Mouse (Mus musculus): Measurements from ENCODE around the gene Pde9a. TPM values are rescaled to one million over a fixed set of nuclear protein-coding genes. Genes with fewer than 3 reads are reported as not detected.

Pde9a gene
- total RNA-seq, 2 experiments from 2014 or later = 24.4 to 27.2 TPM

DNA sequence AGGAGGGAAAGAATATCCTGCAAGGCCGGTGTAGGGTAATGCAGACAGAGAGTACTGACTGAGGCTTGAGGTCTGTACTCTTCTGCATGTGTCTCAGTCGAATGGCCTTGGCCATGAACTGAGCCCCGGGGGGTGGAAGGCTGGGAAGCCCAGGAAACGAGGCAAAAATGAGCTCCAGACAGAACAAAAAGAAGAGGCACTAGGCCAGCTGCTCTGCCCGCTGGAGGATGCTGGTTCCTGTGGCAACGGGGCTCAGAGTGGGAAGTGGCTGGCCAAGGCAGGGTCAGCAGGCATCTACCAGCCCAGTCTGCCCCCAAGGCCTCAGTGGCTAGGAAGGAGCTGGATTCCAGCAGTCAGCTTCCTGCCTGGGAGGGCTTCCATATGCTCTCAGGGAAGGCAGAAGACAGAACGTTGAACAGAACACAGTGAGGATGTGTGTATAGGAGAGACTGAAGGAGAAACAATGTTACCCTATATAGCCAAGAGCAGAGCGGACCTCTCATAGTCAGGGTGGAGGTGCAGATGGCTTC, 65.2 kb downstream of the Pde9a start:
- DNase-seq (ENCODE audit: low spot score in 2 of 2) = peak; percentile 53 to 58
- intact Hi-C loops (cut with DNase I) = loop anchor here (5.0 kb wide), 1 partner anchor 64 kb away; the partner anchor contains the start of gene Pde9a

DNA sequence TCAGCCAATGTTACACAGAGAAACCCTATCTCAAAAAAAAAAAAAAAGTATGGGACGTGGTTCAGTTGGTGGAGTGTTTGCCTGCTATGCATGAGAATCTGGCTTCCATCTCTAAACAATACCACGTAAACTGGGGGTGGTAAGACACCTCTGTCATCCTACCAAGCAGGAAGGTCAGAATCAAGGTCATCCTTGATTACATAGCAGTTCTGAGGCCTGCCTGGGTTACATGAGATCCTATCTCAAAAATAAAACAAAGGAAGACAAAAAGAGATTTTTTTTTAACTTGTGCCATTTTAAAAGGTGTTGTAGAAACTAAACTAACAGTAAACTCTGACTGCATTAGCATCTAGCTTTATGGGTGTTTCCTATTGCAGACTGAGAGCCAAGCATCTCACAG, 66.8 kb downstream of the Pde9a start:
- no peak for DNase-seq (ENCODE audit: low spot score in 2 of 2)
- intact Hi-C loops (cut with DNase I) = loop anchor here (5.0 kb wide), 1 partner anchor 66 kb away; the partner anchor contains the start of gene Pde9a

DNA sequence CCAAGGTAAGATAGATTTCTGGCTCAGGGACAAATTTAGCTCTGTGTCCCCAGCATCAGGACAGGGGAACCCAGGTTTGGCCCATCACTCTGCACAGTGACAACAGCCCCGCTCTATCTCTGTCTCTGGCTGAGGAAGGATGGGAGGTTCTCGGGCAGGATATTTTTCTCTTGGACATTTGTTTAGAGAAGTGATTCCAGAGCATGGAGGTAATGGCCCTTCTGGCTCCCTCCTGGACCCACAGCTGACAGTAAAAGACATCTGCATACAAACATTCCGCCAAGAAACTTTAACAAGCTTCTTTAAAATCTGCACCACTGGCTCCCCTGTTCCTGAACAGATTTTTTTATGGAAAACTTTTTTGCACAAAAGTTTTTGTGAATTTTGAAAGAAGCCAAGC, 67.5 kb downstream of the Pde9a start:
- intact Hi-C loops (cut with DNase I) = loop anchor here (5.0 kb wide), 1 partner anchor 66 kb away; the partner anchor contains the start of gene Pde9a
- DNase-seq (ENCODE audit: low spot score in 2 of 2) = no peak

DNA sequence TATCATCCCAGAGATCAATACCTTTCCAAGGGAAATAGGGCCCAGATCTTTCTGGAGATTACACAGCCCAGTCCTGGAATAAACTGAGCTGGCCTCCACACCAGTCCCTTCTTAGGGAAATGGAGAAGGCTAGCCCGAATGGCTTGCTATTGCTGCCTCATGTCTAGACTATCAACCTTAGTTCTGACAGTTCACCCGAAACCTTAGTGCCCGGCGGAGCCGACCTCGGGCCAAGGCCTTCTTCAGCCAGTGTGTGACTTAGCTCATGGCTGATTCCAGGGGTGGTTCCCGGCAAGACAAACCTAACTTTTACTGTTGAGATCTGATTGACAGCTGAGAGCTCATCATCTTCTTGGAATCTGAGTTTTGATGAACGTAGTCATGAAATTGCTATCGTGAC, 68.0 kb downstream of the Pde9a start:
- DNase-seq (ENCODE audit: low spot score in 2 of 2) = no peak
- intact Hi-C loops (cut with DNase I) = loop anchor here (5.0 kb wide), 1 partner anchor 67 kb away; the partner anchor contains the start of gene Pde9a

DNA sequence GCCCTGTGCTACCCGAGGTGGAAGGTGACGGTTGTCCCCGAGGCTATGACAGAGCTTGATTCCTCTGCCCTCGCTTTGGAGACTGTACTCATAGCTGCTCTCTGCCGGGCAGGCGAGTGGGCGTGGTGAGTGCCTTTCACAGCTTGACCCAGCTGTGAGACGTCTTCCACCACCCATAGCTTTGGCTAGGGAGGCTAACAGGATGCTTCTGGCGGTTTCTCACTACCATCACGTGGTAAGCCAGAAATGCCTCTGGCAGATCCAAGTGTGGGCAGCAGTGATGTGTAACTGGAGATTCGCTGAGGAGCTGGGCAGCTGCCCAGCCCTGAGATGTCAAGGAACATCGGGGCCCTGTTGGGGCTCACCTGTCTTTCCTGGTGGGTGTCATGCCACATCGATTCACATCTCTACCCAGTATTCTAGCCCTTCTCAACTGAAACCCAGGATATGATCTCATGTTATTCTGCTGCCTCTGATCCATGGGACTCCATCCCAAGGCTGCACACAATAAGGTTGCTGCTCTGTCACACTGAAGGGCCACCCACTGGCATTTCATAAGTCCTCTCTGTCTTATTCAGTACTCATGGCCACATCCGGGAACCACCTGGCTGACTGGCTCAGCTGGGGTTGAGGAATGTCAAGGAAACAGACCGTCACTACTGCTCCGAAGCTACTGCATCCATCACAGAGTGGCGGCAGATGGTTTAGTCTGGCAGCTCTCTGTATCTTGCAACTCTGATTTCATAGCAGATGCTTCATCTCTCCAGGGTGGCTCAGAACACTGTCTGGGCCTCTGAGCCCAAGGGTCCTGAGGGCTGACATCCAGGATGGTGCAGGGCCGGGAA, 70.9 kb downstream of the Pde9a start:
- peak; percentile 55 to 78 for DNase-seq (ENCODE audit: low spot score in 2 of 2)
- intact Hi-C loops (cut with DNase I) = no loop called here

DNA sequence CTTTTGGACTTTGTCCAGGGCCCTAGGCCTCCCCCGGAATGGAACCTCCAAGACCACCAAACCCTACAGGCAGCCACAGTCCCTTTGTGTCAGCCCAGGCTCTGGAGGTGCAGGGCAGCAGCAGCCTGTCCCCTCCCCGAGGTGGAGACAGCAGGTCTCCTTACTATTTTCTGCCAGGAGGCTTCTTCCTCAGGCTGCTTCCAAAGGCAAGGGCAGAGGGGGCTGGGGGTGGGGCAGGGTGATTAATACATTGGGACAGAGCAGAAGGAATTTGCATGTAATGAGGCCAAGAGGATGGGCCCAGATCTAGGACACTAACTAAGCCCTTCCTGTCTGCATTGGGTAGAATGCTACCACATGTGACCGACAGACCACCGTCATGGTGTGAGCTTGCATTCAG, 74.4 kb downstream of the Pde9a start:
- no peak for DNase-seq (ENCODE audit: low spot score in 2 of 2)
- intact Hi-C loops (cut with DNase I) = no loop called here

DNA sequence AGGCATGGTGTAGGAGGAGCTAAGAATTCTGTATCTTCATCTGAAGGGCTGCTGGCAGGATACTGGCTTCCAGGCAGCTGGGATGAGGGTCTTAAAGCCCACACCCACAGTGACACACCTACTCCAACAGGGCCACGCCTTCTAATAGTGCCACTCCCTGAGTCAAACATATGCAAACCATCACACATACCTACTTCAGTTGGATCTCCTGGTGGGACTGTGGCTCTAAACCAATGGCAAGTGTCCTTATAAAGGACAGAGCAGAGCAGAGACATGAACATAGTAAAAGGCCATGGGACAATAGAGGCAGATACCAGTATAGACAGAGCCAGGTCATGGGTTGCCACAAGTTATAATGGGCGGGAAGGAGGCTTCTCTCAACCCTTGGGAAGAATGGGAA, 76.5 kb downstream of the Pde9a start:
- intact Hi-C loops (cut with DNase I) = no loop called here
- DNase-seq (ENCODE audit: low spot score in 2 of 2) = no peak

DNA sequence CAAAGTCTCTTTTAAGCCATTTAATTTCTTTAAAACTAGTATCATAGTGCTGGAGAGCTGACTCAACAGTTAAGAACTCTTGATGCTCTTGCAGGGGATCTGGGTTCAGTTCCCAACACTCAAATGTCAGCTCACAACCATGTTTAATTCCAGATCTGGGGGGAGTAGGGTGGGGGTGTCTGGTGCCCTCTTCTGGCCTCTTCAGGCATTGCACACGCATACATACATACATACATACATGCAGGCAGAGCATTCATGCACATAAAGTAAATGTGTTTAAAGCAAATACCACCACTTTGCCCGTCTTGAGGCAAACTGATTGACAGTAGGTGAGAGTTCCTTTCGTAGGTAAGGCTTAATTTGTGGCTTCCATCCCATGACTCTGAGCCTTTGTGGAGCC, 80.8 kb downstream of the Pde9a start:
- DNase-seq (ENCODE audit: low spot score in 2 of 2) = no peak
- intact Hi-C loops (cut with DNase I) = no loop called here

DNA sequence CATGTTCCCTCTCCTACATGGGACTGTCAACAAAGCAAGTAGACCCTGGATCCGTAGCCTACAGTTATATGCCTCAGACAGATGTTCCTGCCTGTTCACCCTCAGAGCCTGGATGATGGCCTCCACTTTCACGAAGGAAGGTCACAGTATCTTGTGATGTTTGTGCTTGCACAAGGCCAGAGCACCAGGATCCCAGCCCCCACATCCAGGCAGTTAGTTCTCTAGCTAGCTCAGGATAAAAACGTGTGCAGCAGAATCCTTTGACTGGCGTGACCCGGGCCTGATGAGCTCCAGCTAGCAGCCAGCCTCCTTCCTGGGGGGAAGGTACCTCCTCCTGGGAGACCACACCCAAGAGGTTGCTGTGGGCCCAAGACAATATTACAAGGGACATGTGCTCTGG, 82.5 kb downstream of the Pde9a start:
- DNase-seq (ENCODE audit: low spot score in 2 of 2) = no peak
- intact Hi-C loops (cut with DNase I) = no loop called here

DNA sequence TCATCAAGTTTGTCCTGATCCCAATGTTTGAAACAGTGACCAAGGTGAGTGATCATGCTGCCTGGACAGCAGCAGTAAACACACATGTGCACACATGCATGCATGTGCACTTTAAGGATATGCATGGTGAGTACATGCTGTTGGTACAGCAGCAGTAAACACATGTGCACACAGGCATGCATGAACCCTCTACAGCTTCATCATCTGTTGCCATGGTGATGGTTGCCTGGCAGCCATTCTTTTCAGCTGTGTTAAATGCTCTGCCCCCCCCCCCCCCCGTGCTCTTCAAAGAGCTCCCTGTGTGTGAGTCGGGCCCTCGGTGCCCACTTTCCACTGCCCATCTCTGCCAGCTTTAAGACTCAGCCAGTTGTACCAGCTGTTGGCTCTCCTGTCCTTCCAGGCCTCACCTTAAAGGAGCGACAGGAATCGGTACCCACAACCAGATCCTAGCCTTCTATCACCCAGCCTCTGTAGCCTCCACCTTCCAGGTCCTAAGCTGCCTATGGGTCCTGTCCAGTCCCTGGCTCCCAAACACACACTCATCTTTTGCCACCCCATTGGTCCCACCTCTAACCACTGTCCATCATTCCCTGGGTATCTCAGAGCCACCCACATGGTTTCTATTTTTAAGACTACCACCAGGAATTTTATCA, 84.9 kb downstream of the Pde9a start:
- DNase-seq (ENCODE audit: low spot score in 2 of 2) = peak in 1 of 2 experiments; percentile 71

DNA sequence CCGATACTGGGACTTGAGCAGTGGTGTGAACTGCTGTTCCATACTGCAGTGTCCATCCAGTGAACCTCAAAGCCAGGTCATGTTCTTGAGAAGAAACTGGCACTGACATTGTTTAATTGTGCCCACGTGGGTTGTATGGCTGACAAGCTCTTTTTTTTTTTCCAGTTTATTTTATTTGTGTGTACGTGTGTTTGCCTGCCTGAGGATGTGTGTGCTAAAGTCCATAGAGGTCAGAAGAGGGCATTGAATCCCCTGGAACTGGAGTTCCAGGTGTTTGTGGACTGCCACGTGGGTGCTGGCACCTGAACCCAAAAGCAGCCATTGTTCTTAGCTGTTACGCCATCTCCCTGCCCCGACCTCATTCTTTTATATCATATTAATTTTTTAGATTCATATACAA, 88.4 kb downstream of the Pde9a start:
- no peak for DNase-seq (ENCODE audit: low spot score in 2 of 2)
- intact Hi-C loops (cut with DNase I) = no loop called here

More for the DNA sequence above, 84.9 kb downstream of the Pde9a start:
- intact Hi-C loops (cut with DNase I) = no loop called here

DNA sequence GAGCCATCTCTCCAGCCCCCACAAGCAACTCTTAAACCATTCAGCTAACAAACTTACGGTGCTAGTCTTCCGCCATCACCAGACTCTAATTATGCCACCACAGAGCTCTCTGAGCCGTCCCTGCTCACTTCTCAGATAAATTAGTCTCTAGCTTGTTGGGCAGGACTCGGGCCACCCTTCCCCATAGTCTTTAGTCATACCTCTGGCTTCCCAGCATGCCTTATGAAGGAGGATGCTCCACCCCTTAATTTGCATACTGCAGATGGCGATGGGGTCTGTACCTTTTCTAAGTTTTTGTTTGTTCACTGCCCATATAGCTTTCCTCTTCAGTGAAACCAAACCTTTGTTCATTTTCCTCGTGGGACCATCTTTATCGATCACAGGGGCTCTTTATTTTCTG, 92.6 kb downstream of the Pde9a start:
- intact Hi-C loops (cut with DNase I) = no loop called here
- no peak for DNase-seq (ENCODE audit: low spot score in 2 of 2)

DNA sequence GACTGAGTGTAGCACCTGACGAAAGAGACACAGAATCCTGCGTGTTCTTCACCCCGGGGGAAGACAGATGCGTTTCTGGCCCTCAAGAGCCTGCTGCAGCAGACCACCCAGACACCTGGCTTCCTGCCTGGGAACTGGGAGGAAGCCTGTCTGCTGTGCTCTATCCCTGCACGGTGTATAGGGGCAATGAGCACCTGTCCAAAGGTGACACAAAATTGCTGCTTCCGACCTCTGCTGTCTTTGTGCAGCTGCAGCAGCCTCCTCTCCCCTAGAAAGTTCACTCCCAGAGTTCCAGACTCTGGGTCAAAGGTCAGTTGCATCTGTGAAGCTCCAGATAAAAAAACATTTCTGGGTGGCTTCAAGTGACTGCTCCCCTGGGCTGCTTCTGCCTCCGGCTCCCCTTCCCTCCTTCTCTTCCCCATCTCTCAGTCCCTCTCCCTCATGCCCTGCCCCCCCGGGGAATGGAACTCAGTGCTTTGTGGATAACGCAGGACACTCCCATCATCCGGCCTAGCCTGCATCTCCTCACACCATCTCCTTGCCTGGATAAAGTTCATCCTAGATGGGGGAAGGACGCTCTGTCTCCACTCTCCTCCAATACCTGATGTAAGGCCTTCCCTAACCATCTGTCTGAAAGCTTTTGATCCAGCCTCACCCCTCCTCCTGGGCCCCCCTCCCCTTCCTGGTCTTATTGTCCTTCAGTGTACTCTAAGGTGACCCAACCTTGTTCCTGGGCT, 93.3 kb downstream of the Pde9a start:
- intact Hi-C loops (cut with DNase I) = no loop called here
- DNase-seq (ENCODE audit: low spot score in 2 of 2) = no peak

DNA sequence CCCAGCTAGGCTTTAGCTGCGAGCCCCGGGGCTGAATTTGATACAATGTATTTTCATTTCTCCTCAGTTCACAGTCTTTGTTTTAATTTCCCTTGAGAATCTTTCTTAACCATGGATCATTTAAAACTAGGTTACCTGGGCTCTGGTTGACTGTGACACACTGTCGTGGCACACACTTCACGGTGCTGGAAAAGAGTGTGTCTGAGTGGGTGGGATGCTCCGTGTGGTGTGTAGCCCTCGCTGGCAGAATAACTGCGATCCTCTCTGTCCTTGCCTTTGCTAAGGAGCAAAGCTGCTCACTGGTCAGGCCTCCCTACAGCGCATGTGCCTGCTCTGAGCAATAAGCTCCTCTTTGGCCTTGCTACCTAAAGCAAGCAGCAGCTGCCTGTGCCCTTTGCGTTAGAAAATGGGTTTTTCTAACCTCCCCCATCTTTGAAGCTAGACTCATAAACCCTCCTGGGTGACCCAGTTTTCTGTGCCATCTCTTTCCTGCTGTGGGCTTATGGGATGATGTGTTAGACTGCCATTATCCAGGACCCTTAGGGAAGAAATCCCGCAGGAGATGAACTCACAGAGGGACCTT, 100.7 kb downstream of the Pde9a start:
- no peak for DNase-seq (ENCODE audit: low spot score in 2 of 2)
- intact Hi-C loops (cut with DNase I) = no loop called here

DNA sequence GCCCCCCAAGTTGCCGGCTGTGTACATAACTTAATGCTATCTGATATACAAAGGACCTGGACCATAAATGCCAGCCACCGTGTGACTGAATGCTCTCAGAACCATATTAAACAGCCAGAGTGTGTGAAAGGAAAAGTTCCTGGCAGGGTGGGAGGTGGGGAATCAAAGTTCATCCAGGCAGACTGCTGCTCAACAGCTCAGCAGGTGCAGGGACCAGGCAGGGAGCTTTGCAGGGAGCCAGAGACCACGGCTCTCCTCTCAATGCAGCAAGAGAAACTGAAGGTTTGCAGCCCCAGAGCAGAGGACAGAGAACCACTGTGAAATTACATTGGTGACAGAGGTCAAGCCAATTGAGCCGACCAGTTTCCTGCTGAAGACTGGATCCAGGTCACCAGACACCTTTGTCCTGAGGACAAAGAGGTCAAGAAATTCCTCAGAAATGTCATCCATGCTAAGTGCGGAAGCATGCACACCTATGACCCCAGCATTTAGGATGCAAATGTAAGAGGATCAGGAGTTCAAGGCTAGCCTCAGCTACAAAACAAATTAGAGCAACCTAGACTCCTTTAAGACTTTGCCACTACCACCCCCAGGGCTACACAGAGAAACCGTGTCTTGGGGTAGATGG, 101.5 kb downstream of the Pde9a start:
- intact Hi-C loops (cut with DNase I) = no loop called here

DNA sequence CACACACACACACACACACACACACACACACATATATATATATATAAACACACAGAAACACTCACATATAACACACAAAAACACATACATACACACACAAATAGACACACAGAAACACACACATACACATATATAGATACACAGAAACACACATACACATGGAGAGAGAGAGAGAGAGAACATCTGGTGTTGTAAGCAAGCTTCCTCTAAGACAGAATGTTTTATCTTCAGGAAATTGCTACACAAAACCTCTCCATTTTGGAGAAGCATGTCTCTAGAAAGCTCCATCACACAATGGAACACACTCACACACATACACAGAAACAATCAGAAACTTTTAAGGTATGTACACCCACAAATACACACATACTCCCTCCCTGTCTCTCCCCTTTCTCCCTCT, 105.3 kb downstream of the Pde9a start:
- intact Hi-C loops (cut with DNase I) = loop anchor here (10.0 kb wide), 3 partner anchors 227 to 477 kb away; no protein-coding TSS in a partner anchor
- DNase-seq (ENCODE audit: low spot score in 2 of 2) = no peak

More for the DNA sequence above, 101.5 kb downstream of the Pde9a start:
- no peak for DNase-seq (ENCODE audit: low spot score in 2 of 2)

DNA sequence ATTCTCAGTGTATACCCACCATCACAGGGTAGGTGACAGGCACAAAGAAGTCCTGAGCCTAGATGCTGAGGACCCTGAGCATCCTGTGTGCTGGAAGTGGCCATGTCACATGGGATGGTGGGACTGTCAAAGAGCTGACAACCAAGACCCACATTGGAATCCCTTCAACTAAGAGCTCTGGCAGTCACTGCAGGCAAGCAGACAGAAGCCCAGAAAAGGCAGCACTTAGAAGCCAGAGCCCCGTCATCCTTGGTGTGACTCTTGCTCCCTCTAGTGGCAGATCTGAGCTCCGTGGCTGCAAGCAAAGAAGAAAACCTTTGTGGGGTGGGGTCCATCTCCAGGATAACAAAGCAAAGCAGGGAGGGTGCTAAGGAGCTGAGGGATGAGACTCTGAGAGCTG, 106.4 kb downstream of the Pde9a start:
- intact Hi-C loops (cut with DNase I) = loop anchor here (1.0 to 10.0 kb wide), 5 partner anchors 114 to 478 kb away; no protein-coding TSS in a partner anchor
- peak; percentile 87 to 90 for DNase-seq (ENCODE audit: low spot score in 2 of 2)

DNA sequence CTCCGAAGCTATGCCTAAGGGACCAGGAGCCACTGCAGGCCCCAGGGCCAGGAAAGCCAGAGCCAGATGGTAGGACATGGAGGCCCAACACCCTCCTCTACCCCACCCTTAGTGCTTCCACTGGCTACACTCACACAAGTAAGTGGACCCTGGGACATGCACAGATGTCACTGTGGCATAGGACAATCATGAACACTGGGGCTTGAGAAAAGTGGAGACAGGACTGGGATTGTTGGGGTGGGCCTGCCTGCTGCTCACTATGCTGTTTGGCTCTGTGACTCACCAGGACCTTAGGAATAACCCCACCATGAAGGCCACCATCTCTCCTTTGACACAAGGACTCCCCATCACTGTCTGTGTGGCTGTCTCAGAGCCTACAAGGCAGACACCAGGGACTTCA, 109.0 kb downstream of the Pde9a start:
- intact Hi-C loops (cut with DNase I) = loop anchor here (10.0 kb wide), 3 partner anchors 230 to 480 kb away; no protein-coding TSS in a partner anchor
- no peak for DNase-seq (ENCODE audit: low spot score in 2 of 2)

DNA sequence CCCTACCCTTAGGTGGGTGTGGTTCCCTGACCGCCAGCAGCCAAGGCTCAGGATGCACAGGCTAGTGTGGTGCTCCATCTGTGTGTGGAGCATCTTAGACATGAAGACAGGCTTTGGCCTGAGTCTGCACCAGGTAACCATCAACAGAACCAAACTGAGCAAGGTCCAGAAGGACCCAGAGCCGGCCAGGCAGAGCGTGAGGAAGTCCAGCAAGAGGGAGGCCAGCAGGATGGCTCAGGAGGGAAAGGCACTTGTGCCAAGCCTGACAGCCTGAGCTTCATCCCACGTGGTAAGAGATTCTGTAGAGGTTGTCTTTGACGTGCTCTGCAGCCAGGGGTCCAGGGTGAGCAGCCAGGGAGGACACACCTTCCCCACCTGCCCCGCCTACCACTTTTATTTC, 111.7 kb downstream of the Pde9a start:
- intact Hi-C loops (cut with DNase I) = loop anchor here (10.0 kb wide), 3 partner anchors 233 to 483 kb away; no protein-coding TSS in a partner anchor

More for the DNA sequence above, 111.7 kb downstream of the Pde9a start:
- DNase-seq (ENCODE audit: low spot score in 2 of 2) = no peak

All from left cerebral cortex, postnatal 14 days (tissue).